Mouse (Mus musculus) heart, embryonic 13.5 days (tissue): ENCODE data around the gene Commd6. TPM values are rescaled to one million over a fixed set of nuclear protein-coding genes. Genes with fewer than 3 reads are reported as not detected.

Experiments
- ATAC-seq: fragments of 200-750 bp; cut with Nextera tagmentation; 2 replicates; pipeline ENCODE4 v1.8.0; 2017; ENCODE audit warnings: moderate TSS enrichment; ENCODE audit not compliant: insufficient number of reproducible peaks, low FRiP score, low TSS enrichment; ENCODE audit errors: extremely low read depth
- H3K27ac ChIP-seq: fragments of 300-500 bp; sonication (generic); replicated peaks from 2 replicates; pipeline ENCODE4 v1.5.1; 2015; ENCODE audit warnings: moderate library complexity, mild to moderate bottlenecking, inconsistent platforms
- H3K27me3 ChIP-seq: fragments of 300-500 bp; sonication (generic); replicated peaks from 2 replicates; pipeline ENCODE4 v1.6.1; 2015; ENCODE audit warnings: mild to moderate bottlenecking, inconsistent platforms
- H3K36me3 ChIP-seq: fragments of 300-500 bp; sonication (generic); 2 replicates; pipeline ENCODE4 v1.6.1; 2015; ENCODE audit warnings: mild to moderate bottlenecking, inconsistent platforms
- H3K4me1 ChIP-seq: fragments of 300-500 bp; sonication (generic); 2 replicates; pipeline ENCODE4 v1.6.1; 2015; ENCODE audit warnings: inconsistent platforms
- H3K4me2 ChIP-seq: fragments of 300-500 bp; sonication (generic); 2 replicates; pipeline ENCODE4 v1.6.1; 2015; ENCODE audit warnings: inconsistent platforms, mild to moderate bottlenecking, moderate library complexity
- H3K4me3 ChIP-seq: fragments of 300-500 bp; sonication (generic); 2 replicates; pipeline ENCODE4 v1.5.1; 2015; ENCODE audit warnings: moderate library complexity, mild to moderate bottlenecking, inconsistent platforms
- H3K9ac ChIP-seq: fragments of 300-500 bp; sonication (generic); 2 replicates; pipeline ENCODE4 v1.6.1; 2015; ENCODE audit warnings: inconsistent platforms, mild to moderate bottlenecking, moderate library complexity
- H3K9me3 ChIP-seq: fragments of 300-500 bp; sonication (generic); 2 replicates; pipeline ENCODE4 v1.6.1; 2016; ENCODE audit warnings: inconsistent platforms
- WGBS: fragments of 180-500 bp; shearing (Covaris S2); methylation state at CpG from one replicate; pipeline ENCODE4 v1.1.7; 2015; ENCODE audit warnings: mixed read lengths; 5-methylcytosine and 5-hydroxymethylcytosine counted together
- polyA plus RNA-seq: library from polyadenylated mRNA; unstranded; fragments of >200 nt; fragmentation: Nextera tagmentation; extraction: Ambion mirVana; gene quantifications from 2 replicates; pipeline ENCODE4 v1.2.1, GENCODE M21; 2015

Gene Commd6
- 71.3 and 82.9 TPM in 2 replicates for polyA plus RNA-seq

GRCm38 (mm10) chr14:101640153-101640843 is at the start of gene Commd6:
TSS of gene Commd6 (minus strand) at chr14:101640686.
- H3K9me3 ChIP-seq, result no peaks in the 10 kb centered on the region
- H3K4me3 ChIP-seq, result peak within 1 kb of the TSS; percentile 91
- H3K9ac ChIP-seq, result peak within 1 kb of the TSS; percentile 90
- peak within 1 kb of the TSS; percentile 89 for H3K4me2 ChIP-seq
- peaks cover 9% of the 10 kb centered on the region for H3K4me1 ChIP-seq
- WGBS, result under 1% methylated on average over 39 of the region's 39 CpGs
- H3K36me3 ChIP-seq, result peaks cover 10% of the 10 kb centered on the region
- peak within 1 kb of the TSS; percentile 89 for H3K27ac ChIP-seq
- 0 out of 2 replicates have a peak, but pooled peaks cover 4% of the 10 kb centered on the region for H3K27me3 ChIP-seq
- peak; percentile 90 for ATAC-seq

GRCm38 (mm10) chr14:101688406-101688805 is 47.9 kb upstream of the Commd6 start:
- Histone ChIP-seq H3K27ac (no peak overlapping the region), H3K4me3 (no peak overlapping the region), H3K27me3 (no peaks in the 10 kb centered on the region), H3K4me1 (no peaks in the 10 kb centered on the region), H3K9me3 (no peaks in the 10 kb centered on the region), H3K4me2 (no peak overlapping the region), H3K9ac (no peak overlapping the region), H3K36me3 (peaks cover 25% of the 10 kb centered on the region)
- ATAC-seq, result no peak
- WGBS, result 85% methylated on average over 2 of the region's 2 CpGs

- 80% methylated on average over 6 of the region's 6 CpGs for WGBS
- H3K9ac ChIP-seq, result no peak overlapping the region
- H3K9me3 ChIP-seq, result no peaks in the 10 kb centered on the region
- no peak overlapping the region for H3K4me3 ChIP-seq
- H3K27ac ChIP-seq, result no peak overlapping the region
- peaks cover 25% of the 10 kb centered on the region for H3K36me3 ChIP-seq
- no peak for ATAC-seq
- no peak overlapping the region for H3K4me2 ChIP-seq
- no peaks in the 10 kb centered on the region for H3K4me1 ChIP-seq
- H3K27me3 ChIP-seq, result no peaks in the 10 kb centered on the region
Measured at GRCm38 (mm10) chr14:101687696-101688095, 47.2 kb upstream of the Commd6 start.

- WGBS, result 92% methylated on average over 1 of the region's 1 CpGs
- no peak overlapping the region for H3K9ac ChIP-seq
Measured at GRCm38 (mm10) chr14:101672226-101672625, 31.7 kb upstream of the Commd6 start.

GRCm38 (mm10) chr14:101668626-101669025 is 28.1 kb upstream of the Commd6 start:
- Histone ChIP-seq H3K9ac (no peak overlapping the region), H3K27ac (no peak overlapping the region), H3K4me2 (no peak overlapping the region), H3K9me3 (no peaks in the 10 kb centered on the region), H3K4me3 (no peak overlapping the region), H3K4me1 (no peaks in the 10 kb centered on the region), H3K27me3 (no peaks in the 10 kb centered on the region), H3K36me3 (peaks cover 32% of the 10 kb centered on the region)
- no peak for ATAC-seq
- WGBS, result 89% methylated on average over 7 of the region's 7 CpGs

More at GRCm38 (mm10) chr14:101672226-101672625, 31.7 kb upstream of the Commd6 start:
- ATAC-seq, result no peak
- H3K27ac ChIP-seq, result no peak overlapping the region
- H3K27me3 ChIP-seq, result no peaks in the 10 kb centered on the region
- no peak overlapping the region for H3K4me3 ChIP-seq
- H3K4me2 ChIP-seq, result no peak overlapping the region
- H3K36me3 ChIP-seq, result peaks cover 33% of the 10 kb centered on the region
- no peaks in the 10 kb centered on the region for H3K9me3 ChIP-seq
- H3K4me1 ChIP-seq, result no peaks in the 10 kb centered on the region

- ATAC-seq, result no peak
- H3K9me3 ChIP-seq, result no peaks in the 10 kb centered on the region
- 76% methylated on average over 5 of the region's 5 CpGs for WGBS
- no peak overlapping the region for H3K4me3 ChIP-seq
- no peaks in the 10 kb centered on the region for H3K4me1 ChIP-seq
- H3K36me3 ChIP-seq, result peaks cover 32% of the 10 kb centered on the region
- H3K27me3 ChIP-seq, result no peaks in the 10 kb centered on the region
- H3K4me2 ChIP-seq, result no peak overlapping the region
- no peak overlapping the region for H3K27ac ChIP-seq
- no peak overlapping the region for H3K9ac ChIP-seq
Measured at GRCm38 (mm10) chr14:101666536-101666935, 26.1 kb upstream of the Commd6 start.

- ATAC-seq, result no peak
- Histone ChIP-seq H3K36me3 (peaks cover 34% of the 10 kb centered on the region), H3K4me2 (no peak overlapping the region), H3K9me3 (no peaks in the 10 kb centered on the region), H3K27ac (no peak overlapping the region), H3K4me3 (no peak overlapping the region), H3K4me1 (no peaks in the 10 kb centered on the region), H3K27me3 (no peaks in the 10 kb centered on the region), H3K9ac (no peak overlapping the region)
- WGBS, result 87% methylated on average over 7 of the region's 7 CpGs
Measured at GRCm38 (mm10) chr14:101666056-101666455, 25.6 kb upstream of the Commd6 start.

GRCm38 (mm10) chr14:101664274-101664673 is 23.8 kb upstream of the Commd6 start:
- ATAC-seq, result no peak
- 80% methylated on average over 3 of the region's 3 CpGs for WGBS
- Histone ChIP-seq H3K9ac (no peak overlapping the region), H3K9me3 (no peaks in the 10 kb centered on the region), H3K4me3 (no peak overlapping the region), H3K4me1 (no peaks in the 10 kb centered on the region), H3K27me3 (no peaks in the 10 kb centered on the region), H3K27ac (no peak overlapping the region), H3K36me3 (peaks cover 29% of the 10 kb centered on the region), H3K4me2 (no peak overlapping the region)

- no peaks in the 10 kb centered on the region for H3K27me3 ChIP-seq
- H3K4me2 ChIP-seq, result no peak overlapping the region
- 67% methylated on average over 3 of the region's 3 CpGs for WGBS
Measured at GRCm38 (mm10) chr14:101661654-101662412, 21.3 kb upstream of the Commd6 start.

GRCm38 (mm10) chr14:101656307-101656706 is 15.8 kb upstream of the Commd6 start:
- no peak for ATAC-seq
- H3K9ac ChIP-seq, result no peak overlapping the region
- no peak overlapping the region for H3K4me2 ChIP-seq
- peaks cover 10% of the 10 kb centered on the region for H3K36me3 ChIP-seq
- no peak overlapping the region for H3K4me3 ChIP-seq
- 0 out of 2 replicates have a peak, but pooled peaks cover 4% of the 10 kb centered on the region for H3K27me3 ChIP-seq
- no peak overlapping the region for H3K27ac ChIP-seq
- WGBS, result 63% methylated on average over 10 of the region's 10 CpGs
- H3K9me3 ChIP-seq, result no peaks in the 10 kb centered on the region
- peaks cover 6% of the 10 kb centered on the region; the same call in 1 of the 2 replicates for H3K4me1 ChIP-seq

More at GRCm38 (mm10) chr14:101661654-101662412, 21.3 kb upstream of the Commd6 start:
- ATAC-seq, result no peak
- H3K36me3 ChIP-seq, result peaks cover 17% of the 10 kb centered on the region
- H3K9me3 ChIP-seq, result no peaks in the 10 kb centered on the region
- H3K27ac ChIP-seq, result no peak overlapping the region
- no peak overlapping the region for H3K9ac ChIP-seq
- no peaks in the 10 kb centered on the region for H3K4me1 ChIP-seq
- H3K4me3 ChIP-seq, result no peak overlapping the region

- no peak for ATAC-seq
- Histone ChIP-seq H3K4me3 (peak overlapping the region; percentile 93), H3K27ac (no peak overlapping the region), H3K4me1 (peaks cover 6% of the 10 kb centered on the region; the same call in 1 of the 2 replicates), H3K9me3 (no peaks in the 10 kb centered on the region), H3K4me2 (peak overlapping the region; percentile 88), H3K36me3 (0 out of 2 replicates have a peak, but pooled peaks cover 4% of the 10 kb centered on the region), H3K9ac (peak overlapping the region; percentile 89), H3K27me3 (0 out of 2 replicates have a peak, but pooled peaks cover 4% of the 10 kb centered on the region)
- WGBS, result under 1% methylated on average over 10 of the region's 10 CpGs
Measured at GRCm38 (mm10) chr14:101654526-101654909, 14.0 kb upstream of the Commd6 start.
